Mouse (Mus musculus) stomach, embryonic 16.5 days (tissue): Measurements from ENCODE around the gene Gm3317. TPM values are rescaled to one million over a fixed set of nuclear protein-coding genes. Genes with fewer than 3 reads are reported as not detected.
"Not testable (repeated sequence)": the region's sequence is repeated elsewhere in the genome, so short reads cannot be mapped to it uniquely, and the experiment has no call there.

ENCODE experiments used
- ATAC-seq: fragments of 200-750 bp; cut with Nextera tagmentation; 2 replicates; pipeline ENCODE4 v1.8.0; 2017; ENCODE audit warnings: moderate number of reproducible peaks, moderate TSS enrichment; ENCODE audit not compliant: insufficient read depth, low FRiP score
- H3K27ac ChIP-seq: fragments of 300-500 bp; sonication (generic); 2 replicates; pipeline ENCODE4 v1.5.1; 2014; ENCODE audit warnings: low read length
- H3K27me3 ChIP-seq: fragments of 300-500 bp; sonication (generic); 2 replicates; pipeline ENCODE4 v1.6.1; 2014; ENCODE audit warnings: low read length, control low read depth, mixed read lengths; ENCODE audit not compliant: control insufficient read depth, insufficient read depth
- H3K36me3 ChIP-seq: fragments of 300-500 bp; sonication (generic); 2 replicates; pipeline ENCODE4 v1.6.1; 2014; ENCODE audit warnings: low read length; ENCODE audit not compliant: control insufficient read depth, insufficient read depth
- H3K4me1 ChIP-seq: fragments of 300-500 bp; sonication (generic); 2 replicates; pipeline ENCODE4 v1.6.1; 2014; ENCODE audit warnings: low read length, control low read depth, mixed read lengths; ENCODE audit not compliant: control insufficient read depth, insufficient read depth
- H3K4me2 ChIP-seq: fragments of 300-500 bp; sonication (generic); 2 replicates; pipeline ENCODE4 v1.6.1; 2014; ENCODE audit warnings: low read depth, low read length, mixed read lengths
- H3K4me3 ChIP-seq: fragments of 300-500 bp; sonication (generic); replicated peaks from 2 replicates; pipeline ENCODE4 v1.5.1; 2014; ENCODE audit warnings: mild to moderate bottlenecking, low read length
- H3K9ac ChIP-seq: fragments of 300-500 bp; sonication (generic); 2 replicates; pipeline ENCODE4 v1.6.1; 2014; ENCODE audit warnings: low read length
- H3K9me3 ChIP-seq: fragments of 300-500 bp; sonication (generic); replicated peaks from 2 replicates; pipeline ENCODE4 v1.6.1; 2016; ENCODE audit warnings: low read length, control low read depth; ENCODE audit not compliant: control insufficient read depth
- WGBS: fragments of 180-500 bp; shearing (Covaris S2); extraction: QIAGEN DNeasy Blood & Tissue Kit; methylation state at CpG from one replicate; pipeline ENCODE4 v1.1.7; 2014; 5-methylcytosine and 5-hydroxymethylcytosine counted together
- polyA plus RNA-seq: library from polyadenylated mRNA; unstranded; fragments of >200 nt; fragmentation: Nextera tagmentation; extraction: Ambion mirVana; gene quantifications from 2 replicates; pipeline ENCODE4 v1.2.1, GENCODE M21; 2015

Gene Gm3317
- not detected in 2 replicates for polyA plus RNA-seq

DNA sequence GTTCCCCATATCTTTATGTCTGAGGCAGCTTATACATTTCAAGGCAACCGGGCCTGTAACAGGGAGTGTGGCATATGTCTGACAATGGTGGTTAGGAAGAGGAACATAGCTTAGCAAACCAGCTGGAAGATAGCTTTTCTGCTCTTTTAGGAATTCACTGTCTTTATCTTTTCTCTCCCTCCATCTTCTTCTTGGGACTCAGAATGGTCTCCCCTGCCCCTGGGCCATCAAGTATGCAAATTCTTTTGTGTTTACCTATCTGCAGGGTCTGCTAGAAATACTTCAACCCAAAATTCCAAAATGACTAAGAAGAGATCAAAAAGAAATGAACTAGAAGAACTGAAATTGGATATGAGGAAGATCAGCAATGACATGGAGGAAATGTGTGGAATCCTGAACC, at the start of gene Gm3317:
TSS of gene Gm3317 (plus strand) at position 301 of the 400 bp plus-strand sequence.
- H3K4me2 ChIP-seq, H3K27ac ChIP-seq, H3K4me1 ChIP-seq, ATAC-seq, H3K4me3 ChIP-seq, H3K9ac ChIP-seq, H3K36me3 ChIP-seq, H3K9me3 ChIP-seq, H3K27me3 ChIP-seq: not testable (repeated sequence)
- no CpG with 5 or more reads among the region's 1 CpGs for WGBS

DNA sequence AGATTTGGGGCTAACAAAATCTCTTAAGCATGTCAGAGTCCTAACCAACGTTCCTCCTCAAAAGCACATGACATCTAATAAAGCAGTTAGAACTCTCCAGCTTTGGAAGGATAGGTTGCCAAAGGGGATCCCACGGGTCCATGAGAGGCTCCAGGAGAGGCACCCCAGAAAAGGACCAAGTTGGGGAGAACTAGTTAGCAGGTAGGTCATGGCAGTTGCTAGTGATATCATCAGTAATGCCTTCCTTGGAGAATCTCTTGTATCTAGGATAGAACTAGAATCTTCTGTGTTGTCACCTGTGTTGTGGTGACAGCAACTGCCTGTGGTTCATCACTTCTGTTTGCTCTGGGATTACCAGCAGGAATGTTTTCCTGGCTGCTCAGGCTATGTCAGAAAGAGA, 33.1 kb upstream of the Gm3317 start, which contains the start of gene Gm8279:
TSS of gene Gm8279 (plus strand) at position 301 of the 400 bp plus-strand sequence.
- not testable (repeated sequence) for H3K27ac ChIP-seq, H3K4me3 ChIP-seq, H3K27me3 ChIP-seq, H3K9me3 ChIP-seq, H3K9ac ChIP-seq, H3K4me2 ChIP-seq, H3K4me1 ChIP-seq, ATAC-seq, H3K36me3 ChIP-seq
- WGBS: 49% methylated on average over 2 of the region's 2 CpGs

DNA sequence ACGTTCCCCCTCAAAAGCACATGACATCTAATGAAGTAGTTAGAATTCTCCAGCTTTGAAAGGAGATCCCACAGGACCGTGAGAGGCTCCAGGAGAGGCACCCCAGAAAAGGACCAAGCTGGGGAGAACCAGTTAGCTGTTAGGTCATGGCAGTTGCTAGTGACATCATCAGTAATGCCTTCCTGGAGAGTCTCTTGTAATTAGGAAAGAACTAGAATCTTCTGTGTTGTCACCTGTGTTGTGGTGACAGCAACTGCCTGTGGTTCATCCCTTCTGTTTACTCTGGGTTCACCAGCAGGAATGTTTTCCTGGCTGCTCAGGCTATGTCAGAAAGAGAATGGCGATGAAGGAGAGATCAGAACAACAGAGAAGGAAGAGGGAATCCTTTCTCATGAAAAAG, 21.2 kb downstream of the Gm3317 start, which contains the start of gene Gm8271:
TSS of gene Gm8271 (plus strand) at position 301 of the 400 bp plus-strand sequence.
- not testable (repeated sequence) for ATAC-seq, H3K9ac ChIP-seq, H3K4me2 ChIP-seq, H3K4me1 ChIP-seq, H3K9me3 ChIP-seq, H3K36me3 ChIP-seq, H3K27me3 ChIP-seq, H3K27ac ChIP-seq, H3K4me3 ChIP-seq
- no CpG with 5 or more reads among the region's 3 CpGs for WGBS

Other genes with a start within 250 kb of the Gm3317 start
- not detected in 2 replicates for gene Gm8297, start 180.6 kb upstream of the Gm3317 start, polyA plus RNA-seq
- gene Gm3298, start 148.6 kb upstream of the Gm3317 start, polyA plus RNA-seq: 0.56 TPM in 1 of 2 replicates, not detected in the other
- gene 4930555G01Rik, start 113.9 kb upstream of the Gm3317 start, polyA plus RNA-seq: not detected in 2 replicates
- 0.79 and 1.1 TPM in 2 replicates for gene Gm8281, start 93.5 kb upstream of the Gm3317 start, polyA plus RNA-seq
- gene Gm8279, start 33.0 kb upstream of the Gm3317 start, polyA plus RNA-seq: not detected in 2 replicates
- not detected in 2 replicates for gene Gm8271, start 21.3 kb downstream of the Gm3317 start, polyA plus RNA-seq
- gene Gm3526, start 96.0 kb downstream of the Gm3317 start, polyA plus RNA-seq: not detected in 2 replicates
- gene Gm3542, start 170.4 kb downstream of the Gm3317 start, polyA plus RNA-seq: not detected in 2 replicates
- 0.34 and 1.1 TPM in 2 replicates for gene Gm3500, start 224.5 kb downstream of the Gm3317 start, polyA plus RNA-seq